Mouse (Mus musculus) kidney, embryonic 14.5 days (tissue): ENCODE data around the gene Itgb5. TPM values are rescaled to one million over a fixed set of nuclear protein-coding genes. Genes with fewer than 3 reads are reported as not detected.

Source experiments
- ATAC-seq: fragments of 200-750 bp; cut with Nextera tagmentation; 2 replicates; pipeline ENCODE4 v1.8.0; 2017; ENCODE audit warnings: moderate number of reproducible peaks, mild to moderate bottlenecking, moderate TSS enrichment, moderate library complexity; ENCODE audit not compliant: low FRiP score, low TSS enrichment
- H3K27ac ChIP-seq: fragments of 300-500 bp; sonication (generic); 2 replicates; pipeline ENCODE4 v1.5.1; 2014; ENCODE audit warnings: low read depth, mild to moderate bottlenecking, low read length, moderate library complexity, mixed read lengths
- H3K27me3 ChIP-seq: fragments of 300-500 bp; sonication (generic); 2 replicates; pipeline ENCODE4 v1.6.1; 2014; ENCODE audit warnings: mild to moderate bottlenecking, low read length; ENCODE audit not compliant: control insufficient read depth, insufficient read depth
- H3K36me3 ChIP-seq: fragments of 300-500 bp; sonication (generic); 2 replicates; pipeline ENCODE4 v1.6.1; 2014; ENCODE audit warnings: low read length, mixed read lengths; ENCODE audit not compliant: control insufficient read depth, insufficient read depth
- H3K4me1 ChIP-seq: fragments of 300-500 bp; sonication (generic); 2 replicates; pipeline ENCODE4 v1.6.1; 2014; ENCODE audit warnings: low read length, mixed read lengths; ENCODE audit not compliant: control insufficient read depth, insufficient read depth
- H3K4me2 ChIP-seq: fragments of 300-500 bp; sonication (generic); replicated peaks from 2 replicates; pipeline ENCODE4 v1.6.1; 2014; ENCODE audit warnings: low read depth, mild to moderate bottlenecking, low read length
- H3K4me3 ChIP-seq: fragments of 300-500 bp; sonication (generic); 2 replicates; pipeline ENCODE4 v1.5.1; 2014; ENCODE audit warnings: mild to moderate bottlenecking, low read length
- H3K9ac ChIP-seq: fragments of 300-500 bp; sonication (generic); 2 replicates; pipeline ENCODE4 v1.6.1; 2014; ENCODE audit warnings: low read depth, mild to moderate bottlenecking, low read length, moderate library complexity
- H3K9me3 ChIP-seq: fragments of 300-500 bp; sonication (generic); 2 replicates; pipeline ENCODE4 v1.6.1; 2016; ENCODE audit warnings: low read length; ENCODE audit not compliant: control insufficient read depth
- WGBS: fragments of 180-500 bp; shearing (Covaris S2); extraction: QIAGEN DNeasy Blood & Tissue Kit; methylation state at CpG from one replicate; pipeline ENCODE4 v1.1.7; 2014; 5-methylcytosine and 5-hydroxymethylcytosine counted together
- polyA plus RNA-seq: library from polyadenylated mRNA; unstranded; fragments of >200 nt; fragmentation: Nextera tagmentation; extraction: Ambion mirVana; gene quantifications from 2 replicates; pipeline ENCODE4 v1.2.1, GENCODE M21; 2014

Itgb5 gene
- polyA plus RNA-seq, 1 experiment from 2014 or later, result 49.7 TPM

DNA sequence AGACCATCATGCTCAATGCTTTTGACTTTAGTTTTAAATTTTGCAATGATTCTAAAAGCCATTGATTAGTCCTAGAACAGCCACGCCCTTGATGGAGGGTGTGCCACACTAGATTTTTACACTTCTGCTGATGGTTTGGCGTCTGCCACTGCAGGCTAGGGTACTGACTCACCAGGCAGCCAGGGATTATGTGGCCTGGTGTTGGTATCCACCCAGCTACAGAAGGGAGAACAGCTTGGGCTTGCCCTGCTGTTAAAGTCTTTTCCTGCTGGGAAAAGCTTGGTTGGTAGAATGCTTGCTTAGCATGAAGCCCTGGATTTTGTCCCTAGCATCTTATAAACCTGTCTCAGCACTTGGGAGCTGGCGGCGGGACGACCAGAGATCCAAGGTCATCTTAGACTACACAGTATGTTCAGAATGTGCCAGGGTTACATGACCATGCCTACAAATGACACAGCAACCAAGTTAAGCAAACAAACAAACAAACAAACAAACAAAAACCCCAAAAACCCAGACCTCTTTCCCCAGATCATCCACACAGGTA lies 33.8 kb downstream of the Itgb5 start:
- Histone ChIP-seq H3K27ac (no peak overlapping the region), H3K4me2 (no peak overlapping the region), H3K36me3 (no peaks in the 10 kb centered on the region), H3K27me3 (no peaks in the 10 kb centered on the region), H3K4me1 (no peaks in the 10 kb centered on the region), H3K9me3 (no peaks in the 10 kb centered on the region), H3K4me3 (no peak overlapping the region), H3K9ac (no peak overlapping the region)
- ATAC-seq, result no peak
- 87% methylated on average over 5 of the region's 5 CpGs for WGBS

DNA sequence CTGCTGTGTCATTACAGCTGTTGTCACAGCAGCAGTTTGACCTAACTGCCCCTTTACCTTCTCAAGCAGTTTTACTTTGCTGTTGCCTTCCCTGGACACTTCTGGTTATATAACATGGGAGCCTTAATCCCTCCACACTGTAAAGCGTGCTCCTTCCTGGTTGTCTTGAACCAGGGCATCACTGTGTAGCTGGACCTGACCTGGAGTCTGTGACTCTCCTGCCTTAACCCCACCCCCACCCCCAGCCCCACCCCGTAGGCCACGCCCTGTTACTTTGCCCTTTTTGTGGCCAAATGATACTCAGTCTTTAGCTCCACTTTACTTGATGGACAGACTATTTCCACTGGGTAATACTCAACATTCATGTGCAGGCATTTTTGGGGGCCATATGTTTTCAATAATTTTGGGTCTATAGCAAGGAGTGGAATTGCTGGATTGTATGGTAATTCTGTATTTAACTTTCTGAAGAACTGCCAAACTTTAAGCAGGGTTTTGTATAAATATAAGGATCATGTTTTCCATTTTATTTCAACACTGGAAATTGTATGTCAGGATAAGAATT lies 40.8 kb downstream of the Itgb5 start:
- no peak for ATAC-seq
- Histone ChIP-seq H3K27ac (no peak overlapping the region), H3K27me3 (no peaks in the 10 kb centered on the region), H3K36me3 (no peaks in the 10 kb centered on the region), H3K4me2 (no peak overlapping the region), H3K9me3 (no peaks in the 10 kb centered on the region), H3K4me3 (no peak overlapping the region), H3K4me1 (no peaks in the 10 kb centered on the region; the same call in 1 of the 2 replicates), H3K9ac (no peak overlapping the region)
- 82% methylated on average over 3 of the region's 3 CpGs for WGBS

DNA sequence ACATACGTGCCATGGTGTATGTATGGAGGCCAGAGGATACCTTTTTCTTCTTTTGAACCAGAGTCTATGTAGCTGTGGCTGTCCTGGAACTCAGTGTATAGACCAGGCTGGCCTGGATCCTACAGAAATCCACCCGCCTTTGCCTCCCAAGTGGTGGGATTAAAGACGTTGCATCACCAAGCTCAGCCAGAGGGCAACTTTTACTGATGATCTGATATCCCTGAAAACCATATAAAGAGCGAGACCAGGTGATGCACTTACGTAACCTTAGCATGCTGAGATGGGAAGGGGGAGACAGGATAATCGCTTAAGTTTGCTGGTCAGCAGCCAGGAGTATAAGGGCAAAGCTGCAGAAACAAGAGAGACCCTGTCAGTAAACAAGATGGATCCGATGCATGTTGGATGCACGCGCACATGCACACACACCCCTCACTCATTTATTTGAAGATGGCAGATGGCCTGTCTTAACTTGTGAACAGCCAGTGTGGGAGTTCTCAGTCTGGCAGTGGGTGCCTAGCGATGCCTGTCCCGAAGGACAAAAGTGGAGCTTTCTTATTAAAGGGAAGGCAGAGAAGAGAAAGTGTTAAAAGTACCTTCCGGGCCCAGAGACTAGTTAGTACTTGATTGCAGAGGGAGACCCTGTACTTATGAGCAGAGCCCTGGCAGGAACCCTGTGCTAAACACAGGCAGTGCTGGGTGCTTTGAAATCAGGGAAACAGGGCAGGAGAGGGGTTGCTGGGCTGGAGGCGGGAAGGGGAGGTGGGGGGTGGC lies 41.7 kb downstream of the Itgb5 start:
- no peak for ATAC-seq
- Histone ChIP-seq H3K36me3 (no peaks in the 10 kb centered on the region), H3K4me3 (no peak overlapping the region), H3K4me2 (no peak overlapping the region), H3K9me3 (no peaks in the 10 kb centered on the region), H3K4me1 (no peaks in the 10 kb centered on the region; the same call in 1 of the 2 replicates), H3K27me3 (no peaks in the 10 kb centered on the region), H3K27ac (no peak overlapping the region), H3K9ac (no peak overlapping the region)
- WGBS, result 68% methylated on average over 13 of the region's 13 CpGs

DNA sequence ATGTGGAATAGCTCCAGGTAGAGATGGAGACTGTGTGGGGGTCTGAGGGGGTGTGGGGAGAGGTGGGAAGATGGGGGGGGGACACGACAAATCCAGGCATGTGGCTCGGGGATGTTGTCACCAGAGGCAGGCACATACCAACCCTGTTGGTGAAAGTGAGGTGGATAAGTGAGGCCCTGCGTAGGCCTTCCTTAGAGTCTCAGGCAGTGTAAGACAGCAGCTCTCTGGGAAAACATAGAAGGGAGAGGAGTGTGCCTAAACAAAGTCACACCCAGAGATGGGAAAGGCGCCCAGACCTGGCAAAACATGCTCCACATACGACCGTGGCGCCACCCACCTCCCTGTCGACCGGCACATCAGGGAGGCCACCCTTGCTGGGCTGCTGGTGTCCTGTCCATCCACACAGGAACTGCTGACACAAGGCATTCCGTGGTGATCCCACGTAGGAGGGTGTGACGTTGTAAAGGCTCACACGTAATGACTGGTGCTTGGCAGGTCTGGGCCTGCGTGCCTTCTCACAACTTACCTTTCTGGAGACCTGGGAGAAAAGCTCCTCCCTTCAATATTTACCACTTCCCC lies 42.5 kb downstream of the Itgb5 start:
- peak overlapping the region; percentile 48 for H3K27ac ChIP-seq
- H3K9ac ChIP-seq, result no peak overlapping the region
- H3K9me3 ChIP-seq, result no peaks in the 10 kb centered on the region
- H3K4me1 ChIP-seq, result no peaks in the 10 kb centered on the region; the same call in 1 of the 2 replicates
- 0 out of 2 replicates have a peak, but pooled peaks have one; percentile 15 for ATAC-seq
- 49% methylated on average over 14 of the region's 14 CpGs for WGBS
- H3K27me3 ChIP-seq, result no peaks in the 10 kb centered on the region
- H3K4me3 ChIP-seq, result no peak overlapping the region
- no peaks in the 10 kb centered on the region for H3K36me3 ChIP-seq
- no peak overlapping the region for H3K4me2 ChIP-seq

- Histone ChIP-seq H3K4me1 (no peaks in the 10 kb centered on the region; the same call in 1 of the 2 replicates), H3K4me2 (no peak overlapping the region), H3K9ac (no peak overlapping the region), H3K9me3 (no peaks in the 10 kb centered on the region), H3K36me3 (no peaks in the 10 kb centered on the region), H3K27ac (no peak overlapping the region), H3K4me3 (no peak overlapping the region), H3K27me3 (no peaks in the 10 kb centered on the region)
- ATAC-seq, result no peak
- 74% methylated on average over 7 of the region's 7 CpGs for WGBS
Measured at GRCm38 (mm10) chr16:33873282-33873681, 43.8 kb downstream of the Itgb5 start.

GRCm38 (mm10) chr16:33878041-33878783 lies 48.7 kb downstream of the Itgb5 start:
- H3K4me3 ChIP-seq, result no peak overlapping the region
- ATAC-seq, result no peak
- H3K27me3 ChIP-seq, result no peaks in the 10 kb centered on the region
- peaks cover 8% of the 10 kb centered on the region for H3K4me1 ChIP-seq
- no peaks in the 10 kb centered on the region for H3K36me3 ChIP-seq
- H3K27ac ChIP-seq, result 0 out of 2 replicates have a peak overlapping the region, but pooled peaks have one; percentile 12
- no peak overlapping the region for H3K9ac ChIP-seq
- no peak overlapping the region for H3K4me2 ChIP-seq
- H3K9me3 ChIP-seq, result no peaks in the 10 kb centered on the region
- 61% methylated on average over 6 of the region's 6 CpGs for WGBS

DNA sequence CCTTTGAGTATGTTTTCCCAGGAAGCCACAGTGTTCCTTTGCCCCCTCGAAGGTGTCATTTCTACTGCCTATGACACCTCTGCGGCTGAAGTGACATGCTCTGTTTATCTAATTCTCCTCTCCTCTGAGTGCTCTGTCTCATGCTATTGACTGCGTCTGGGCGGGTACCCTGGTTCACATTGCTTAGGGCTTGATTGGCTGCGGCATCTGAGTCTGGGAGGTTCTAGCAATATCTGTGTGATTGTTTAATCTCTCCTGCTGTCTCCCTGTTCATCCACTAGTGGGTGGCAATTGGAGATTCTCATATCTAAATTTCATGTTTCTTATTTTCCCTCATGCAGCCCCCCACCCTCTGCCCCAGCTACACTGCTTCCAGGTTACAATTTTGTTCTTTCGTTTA lies 49.6 kb downstream of the Itgb5 start:
- Histone ChIP-seq H3K4me2 (no peak overlapping the region), H3K9ac (no peak overlapping the region), H3K27ac (no peak overlapping the region), H3K4me3 (no peak overlapping the region), H3K27me3 (no peaks in the 10 kb centered on the region), H3K4me1 (peaks cover 16% of the 10 kb centered on the region), H3K36me3 (no peaks in the 10 kb centered on the region), H3K9me3 (no peaks in the 10 kb centered on the region)
- WGBS, result 44% methylated on average over 6 of the region's 6 CpGs
- no peak for ATAC-seq

DNA sequence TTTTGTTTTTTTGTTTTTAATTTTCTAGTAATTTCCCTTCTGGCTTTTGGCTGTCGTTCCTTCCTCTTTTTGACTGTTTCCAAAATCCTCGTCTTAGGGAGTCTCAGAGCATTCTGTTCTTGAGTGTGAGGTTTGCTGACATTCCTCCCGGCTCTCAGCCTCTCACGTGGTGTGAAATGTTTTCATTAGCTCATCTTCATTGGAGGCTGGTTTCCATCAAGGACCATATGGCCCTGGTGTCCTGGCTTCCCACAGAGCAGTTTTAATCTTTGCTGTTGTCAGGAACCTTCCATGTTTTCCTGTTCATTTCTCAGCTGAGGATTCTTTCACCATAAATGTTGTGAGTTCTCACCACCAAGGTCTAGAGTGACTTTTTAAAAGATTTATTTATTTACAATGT lies 50.1 kb downstream of the Itgb5 start:
- H3K27me3 ChIP-seq, result no peaks in the 10 kb centered on the region
- no peak for ATAC-seq
- H3K36me3 ChIP-seq, result no peaks in the 10 kb centered on the region
- no peak overlapping the region for H3K4me2 ChIP-seq
- H3K9me3 ChIP-seq, result no peaks in the 10 kb centered on the region
- no peak overlapping the region for H3K27ac ChIP-seq
- no peak overlapping the region for H3K9ac ChIP-seq
- WGBS, result 39% methylated on average over 4 of the region's 4 CpGs
- H3K4me1 ChIP-seq, result peaks cover 19% of the 10 kb centered on the region
- H3K4me3 ChIP-seq, result no peak overlapping the region
